Mouse (Mus musculus) heart, postnatal 36 days (tissue): ENCODE measurements around the gene Slc25a11. TPM values are rescaled to one million over a fixed set of nuclear protein-coding genes. Genes with fewer than 3 reads are reported as not detected.

Source experiments
- DNase-seq, 2 experiments: peaks; one replicate each; pipeline ENCODE4 v3.0.0; 2021 to 2022
- intact Hi-C: fragments of 180-260 bp; cut with DNase I; formaldehyde crosslinking; loops from one replicate; pipeline ENCODE4 v1.15.1; 2025
- total RNA-seq, 2 experiments: library from RNA; stranded (reverse); gene quantifications; 2 replicates each; pipeline ENCODE4 v1.2.3; 2021

The Slc25a11 gene
- total RNA-seq, 2 experiments from 2014 or later, result 570 to 607 TPM

DNA sequence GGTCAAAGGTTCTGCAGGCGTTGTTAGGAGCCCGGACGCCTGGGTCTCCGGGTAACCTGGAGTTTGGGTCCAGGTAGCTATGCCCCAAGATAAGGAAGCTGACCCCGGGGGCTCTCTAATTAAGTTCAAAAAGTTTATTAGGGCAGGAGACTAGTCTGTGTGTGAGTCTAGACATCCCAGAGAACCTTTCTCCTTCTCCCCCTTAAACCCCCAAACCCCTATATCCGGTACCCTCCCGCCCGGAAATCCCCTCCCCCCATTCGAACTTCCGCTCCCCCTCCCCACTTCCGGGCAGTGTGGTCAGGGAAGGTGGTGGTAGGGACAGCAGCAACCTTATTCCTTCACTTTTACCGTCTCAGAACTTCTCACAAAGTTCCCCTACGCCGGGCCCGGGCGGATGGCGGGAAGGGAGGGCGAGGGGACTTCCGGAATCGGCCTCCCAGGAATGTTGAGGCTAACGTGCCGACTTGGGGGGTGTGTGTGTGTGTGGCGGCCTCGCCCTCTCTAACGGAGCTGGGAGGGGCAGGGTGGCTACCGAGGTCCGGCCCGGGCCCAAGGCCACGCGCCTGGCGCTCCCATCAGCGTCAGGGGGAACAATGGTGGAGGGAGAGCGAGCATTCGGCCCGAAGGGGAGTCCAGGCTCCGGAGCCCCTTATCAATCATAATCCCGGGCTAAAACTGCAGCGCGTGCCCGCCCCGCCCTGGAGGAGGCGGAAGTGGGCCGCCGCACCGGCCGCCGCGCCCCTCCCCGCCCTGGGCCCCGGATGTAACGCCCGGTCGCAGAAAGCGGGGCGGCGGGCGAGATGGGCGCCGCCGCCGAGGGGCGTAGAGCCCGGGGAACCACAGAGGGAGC is 6.3 kb upstream of the Slc25a11 start:
- DNase-seq, result peak; percentile 71 to 80
- intact Hi-C loops, result loop anchor here (2.0 to 10.0 kb wide), 2 partner anchors 47 to 659 kb away; partner anchors contain the start of genes Gabarap, Inca1, Kif1c and Phf23

DNA sequence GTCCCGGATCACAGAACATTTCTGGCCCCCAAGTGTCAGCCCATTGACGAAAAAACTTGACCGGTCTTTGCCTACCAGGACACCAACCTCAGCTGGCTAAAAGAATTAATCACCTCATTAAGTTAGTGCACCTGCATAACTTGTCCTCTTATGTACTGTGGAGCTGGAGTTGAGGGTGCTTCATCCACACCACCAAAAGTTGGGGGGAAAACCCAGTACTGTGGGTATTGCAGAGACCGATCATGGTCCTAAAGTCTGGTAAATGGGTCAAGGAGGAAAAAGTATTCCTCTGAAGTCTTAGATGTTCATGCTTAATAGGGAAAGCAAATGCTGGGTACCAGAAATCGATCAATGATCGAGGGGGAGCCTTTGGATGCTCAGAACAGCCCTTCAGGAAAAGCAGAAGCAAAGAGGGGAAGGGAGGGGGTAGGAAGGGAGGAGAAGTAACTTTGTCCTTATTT is 5.6 kb upstream of the Slc25a11 start:
- intact Hi-C loops, result loop anchor here (10.0 kb wide), 1 partner anchor 658 kb away; the partner anchor contains the start of genes Gabarap and Phf23
- DNase-seq, result no peak

DNA sequence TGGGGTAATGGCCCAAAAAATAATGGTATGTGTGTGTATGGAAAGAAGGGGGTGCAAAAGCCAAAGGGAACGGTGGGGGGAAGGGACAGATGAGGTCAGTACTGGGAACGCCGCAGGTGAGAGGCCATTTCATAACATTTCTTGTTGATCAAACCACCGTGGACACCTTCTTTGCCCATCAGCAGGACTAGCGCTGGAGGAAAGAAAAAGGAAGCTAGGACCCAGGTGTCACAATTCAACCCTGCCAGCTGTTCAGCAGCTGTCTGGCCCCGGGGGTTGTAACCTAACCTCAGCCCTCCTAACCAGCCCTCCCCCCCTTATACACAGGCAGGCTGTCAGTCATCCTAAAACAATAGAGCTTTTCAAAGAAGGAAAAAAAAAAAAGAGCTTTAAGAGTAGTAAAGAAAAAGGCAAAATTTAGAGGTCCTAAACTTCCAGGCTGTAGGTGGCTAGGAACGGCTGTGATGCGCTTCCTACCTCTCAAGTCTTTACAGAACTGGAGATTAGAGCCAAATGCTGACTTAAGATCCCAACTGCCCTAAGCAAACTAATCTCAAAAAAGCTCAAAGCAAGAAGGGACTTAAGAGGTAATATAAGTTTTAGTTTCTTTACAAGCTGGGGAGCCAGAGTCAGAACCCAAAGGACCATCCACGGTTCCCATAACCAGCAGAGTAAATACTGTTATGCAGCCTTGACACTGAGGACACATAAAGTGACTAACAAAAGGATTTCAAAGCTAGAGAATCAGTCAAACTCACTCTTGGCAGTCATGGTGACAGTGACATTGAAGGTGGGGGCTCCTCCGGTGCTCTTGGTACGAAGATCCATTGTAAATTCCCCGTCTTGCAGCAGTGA is 5.0 kb upstream of the Slc25a11 start:
- intact Hi-C loops, result loop anchor here (10.0 kb wide), 1 partner anchor 657 kb away; the partner anchor contains the start of genes Gabarap and Phf23
- no peak for DNase-seq

GRCm38 (mm10) chr11:70651391-70651790 is 4.1 kb upstream of the Slc25a11 start:
- intact Hi-C loops, result loop anchor here (10.0 kb wide), 1 partner anchor 657 kb away; the partner anchor contains the start of genes Gabarap and Phf23
- DNase-seq, result no peak

DNA sequence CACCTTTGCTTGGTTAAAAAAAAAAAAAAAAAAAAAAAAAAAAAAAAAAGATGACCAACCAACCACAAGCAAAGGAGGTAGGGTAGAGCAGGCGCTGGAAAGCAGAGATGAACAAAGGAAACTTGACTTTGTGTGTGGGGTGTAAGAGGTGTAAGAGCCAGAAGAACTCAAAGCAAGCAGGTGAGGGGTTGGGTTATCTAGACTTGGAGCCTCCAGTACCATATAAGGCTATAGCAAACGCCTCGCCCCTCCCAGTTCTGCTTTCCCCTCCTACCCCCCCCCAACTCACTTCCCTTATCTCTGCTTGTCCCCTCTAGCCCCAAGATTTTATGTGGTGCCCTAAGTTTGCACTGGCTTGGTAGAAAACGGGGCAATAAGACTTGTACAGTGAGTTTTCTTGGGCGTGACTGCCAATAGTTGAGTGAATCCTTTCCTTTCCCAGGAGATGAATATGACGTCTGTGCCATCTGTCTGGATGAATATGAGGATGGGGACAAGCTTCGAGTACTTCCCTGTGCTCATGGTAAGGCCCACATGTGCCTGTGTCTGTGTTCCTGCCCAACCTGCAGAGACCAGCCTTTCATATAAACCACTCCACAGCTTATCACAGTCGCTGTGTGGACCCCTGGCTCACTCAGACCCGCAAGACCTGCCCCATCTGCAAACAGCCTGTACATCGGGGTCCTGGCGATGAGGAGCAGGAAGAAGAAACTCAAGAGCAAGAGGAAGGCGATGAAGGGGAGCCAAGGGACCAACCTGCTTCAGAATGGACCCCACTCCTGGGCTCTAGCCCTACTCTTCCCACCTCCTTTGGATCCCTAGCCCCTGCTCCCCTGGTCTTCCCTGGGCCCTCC is 3.3 kb upstream of the Slc25a11 start:
- DNase-seq, result no peak
- intact Hi-C loops, result loop anchor here (10.0 kb wide), 1 partner anchor 656 kb away; the partner anchor contains the start of genes Gabarap and Phf23

GRCm38 (mm10) chr11:70649185-70649734 is 2.0 kb upstream of the Slc25a11 start:
- DNase-seq, result no peak
- intact Hi-C loops, result loop anchor here (10.0 kb wide), 1 partner anchor 414 kb away; the partner anchor contains the start of genes 0610010K14Rik, Gm21988 and Rnasek

DNA sequence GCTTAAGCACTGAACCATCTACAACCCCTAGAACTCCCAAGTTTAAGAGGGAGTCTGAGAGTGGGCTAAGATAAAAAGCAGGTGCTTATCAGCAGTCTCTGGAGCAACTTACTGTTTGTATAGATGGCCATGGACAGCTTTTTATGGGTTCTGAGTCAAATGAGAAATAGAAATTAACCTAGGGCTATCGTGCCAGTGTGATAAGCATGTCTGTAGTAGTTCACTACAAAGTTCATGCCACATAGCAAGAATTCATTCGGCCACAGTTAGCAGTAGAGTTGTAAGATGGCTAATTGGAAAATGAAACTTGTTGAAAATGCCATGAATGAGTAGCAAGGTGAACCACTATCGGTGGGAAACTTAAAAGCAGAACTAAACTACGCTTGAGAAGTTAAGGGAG is 1.2 kb upstream of the Slc25a11 start:
- intact Hi-C loops, result loop anchor here (10.0 kb wide), 1 partner anchor 414 kb away; the partner anchor contains the start of genes 0610010K14Rik, Gm21988 and Rnasek
- DNase-seq, result no peak

DNA sequence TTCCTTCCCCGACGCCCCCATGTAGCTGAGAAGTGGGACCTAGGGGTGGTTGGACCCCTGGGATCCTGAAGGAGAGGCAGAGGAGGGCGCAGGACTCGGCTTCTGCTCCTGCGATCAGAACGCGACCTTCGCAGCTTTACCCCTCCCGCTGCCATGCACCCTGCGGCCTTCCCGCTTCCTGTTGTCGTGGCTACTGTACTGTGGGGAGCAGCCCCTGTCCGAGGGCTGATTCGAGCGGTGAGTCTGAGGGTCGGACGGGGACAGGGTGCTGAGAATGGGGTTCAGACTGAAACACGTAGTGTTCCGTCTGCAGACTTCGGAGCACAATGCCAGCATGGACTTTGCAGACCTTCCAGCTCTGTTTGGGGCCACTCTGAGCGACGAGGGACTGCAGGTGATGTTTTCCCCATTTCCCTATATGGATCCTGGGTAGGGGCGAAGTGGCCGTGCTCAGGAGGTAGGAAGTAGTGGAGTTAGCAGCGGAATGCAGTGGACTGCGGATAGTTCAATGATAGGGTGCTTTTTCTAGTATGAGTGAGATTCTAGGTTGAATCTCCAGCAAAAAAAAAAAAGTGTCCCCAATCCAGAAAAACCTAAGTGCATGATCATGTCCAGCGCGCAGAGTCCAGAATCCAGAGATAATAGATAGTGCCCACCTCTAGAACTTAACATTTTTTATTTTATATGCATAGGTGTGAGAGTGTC is 589 bp upstream of the Slc25a11 start:
- DNase-seq, result peak in 1 of 2 experiments; percentile 40

GRCm38 (mm10) chr11:70646259-70646555 is 1.1 kb downstream of the Slc25a11 start:
- no peak for DNase-seq
- intact Hi-C loops, result loop anchor here (10.0 kb wide), 1 partner anchor 411 kb away; the partner anchor contains the start of genes 0610010K14Rik, Gm21988 and Rnasek

More for the DNA sequence above, 589 bp upstream of the Slc25a11 start:
- intact Hi-C loops, result loop anchor here (10.0 kb wide), 1 partner anchor 413 kb away; the partner anchor contains the start of genes 0610010K14Rik, Gm21988 and Rnasek

GRCm38 (mm10) chr11:70645461-70646258 is 1.6 kb downstream of the Slc25a11 start:
- no peak for DNase-seq
- intact Hi-C loops, result loop anchor here (10.0 kb wide), 1 partner anchor 411 kb away; the partner anchor contains the start of genes 0610010K14Rik, Gm21988 and Rnasek

DNA sequence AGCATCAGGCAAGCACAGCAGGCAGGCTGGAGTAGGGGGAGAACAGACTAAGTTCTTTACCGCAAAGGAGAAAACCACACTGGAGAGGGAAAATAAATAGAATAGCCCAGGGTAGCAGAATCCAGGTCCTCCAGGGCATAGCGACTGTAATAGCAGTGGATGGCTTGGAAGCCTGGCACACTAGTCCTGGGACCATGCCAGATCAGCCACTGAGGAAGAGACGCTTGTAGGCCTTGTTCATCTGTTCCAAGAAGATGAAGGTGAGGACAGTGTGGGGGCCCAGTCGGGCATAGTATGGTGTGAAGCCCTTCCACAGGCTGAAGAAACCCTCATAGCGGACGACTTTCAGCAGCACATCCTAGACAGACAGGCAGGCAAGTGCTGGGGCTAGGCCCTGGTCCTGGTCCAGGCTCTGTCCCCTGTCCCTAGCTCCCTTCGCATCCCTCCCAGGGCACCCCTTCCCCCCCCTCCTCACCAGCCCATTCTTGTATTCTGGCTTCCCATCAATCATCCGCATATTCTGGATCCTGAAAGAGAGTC is 2.6 kb downstream of the Slc25a11 start:
- DNase-seq, result no peak
- intact Hi-C loops, result loop anchor here (10.0 kb wide), 1 partner anchor 410 kb away; the partner anchor contains the start of genes 0610010K14Rik, Gm21988 and Rnasek

GRCm38 (mm10) chr11:70643051-70643450 is 4.2 kb downstream of the Slc25a11 start:
- DNase-seq, result no peak
- intact Hi-C loops, result loop anchor here (10.0 kb wide), 1 partner anchor 408 kb away; the partner anchor contains the start of genes 0610010K14Rik, Gm21988 and Rnasek

- intact Hi-C loops, result loop anchor here (10.0 kb wide), 1 partner anchor 406 kb away; the partner anchor contains the start of genes 0610010K14Rik, Gm21988 and Rnasek
- DNase-seq, result no peak
Measured at GRCm38 (mm10) chr11:70641241-70641640, 6.0 kb downstream of the Slc25a11 start.

DNA sequence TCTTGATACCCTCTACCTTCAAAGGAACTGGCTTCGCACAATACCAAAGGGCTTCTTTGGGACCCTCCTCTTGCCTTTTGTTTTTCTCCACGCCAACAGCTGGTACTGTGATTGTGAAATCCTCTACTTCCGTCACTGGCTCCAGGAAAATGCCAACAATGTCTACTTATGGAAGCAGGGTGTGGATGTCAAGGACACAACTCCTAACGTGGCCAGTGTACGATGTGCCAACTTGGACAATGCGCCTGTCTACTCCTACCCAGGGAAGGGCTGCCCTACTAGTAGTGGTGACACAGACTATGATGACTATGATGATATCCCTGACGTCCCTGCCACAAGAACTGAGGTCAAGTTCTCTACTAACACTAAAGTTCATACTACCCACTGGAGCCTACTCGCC is 7.3 kb downstream of the Slc25a11 start:
- intact Hi-C loops, result loop anchor here (10.0 kb wide), 1 partner anchor 405 kb away; the partner anchor contains the start of genes 0610010K14Rik, Gm21988 and Rnasek
- DNase-seq, result no peak

DNA sequence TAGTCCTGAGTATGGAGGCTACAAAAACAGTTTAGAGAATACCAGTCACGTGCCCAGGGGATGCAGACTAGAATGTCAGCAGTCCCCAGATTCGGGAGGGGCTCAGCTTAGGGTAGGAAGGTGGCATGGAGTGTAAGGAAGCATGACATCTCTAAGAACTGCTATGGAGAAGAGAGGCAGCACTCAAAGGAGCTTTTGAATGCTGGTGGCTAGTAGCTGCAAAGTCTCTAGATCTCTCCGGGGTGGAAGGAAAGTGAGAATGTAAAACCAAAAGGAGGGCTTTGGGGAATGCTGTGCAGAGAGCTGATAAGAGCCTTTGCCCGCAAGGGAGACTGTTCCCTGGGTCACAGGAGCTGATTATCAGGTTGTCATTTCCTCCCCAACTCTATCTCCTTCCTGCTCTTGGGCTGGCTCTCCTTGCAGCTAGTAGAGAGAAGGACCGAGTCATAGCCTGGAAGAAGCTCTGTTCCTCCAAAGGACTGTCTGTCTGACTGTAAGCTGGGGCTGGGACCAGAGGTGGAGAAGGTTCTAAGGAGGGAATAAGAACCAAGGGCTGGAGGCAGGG is 8.5 kb downstream of the Slc25a11 start, which contains the start of gene Gp1ba:
Gene Gp1ba, plus strand, starts transcription at position 409 of the 565 bp plus-strand sequence.
- intact Hi-C loops, result no loop called here
- DNase-seq, result no peak

DNA sequence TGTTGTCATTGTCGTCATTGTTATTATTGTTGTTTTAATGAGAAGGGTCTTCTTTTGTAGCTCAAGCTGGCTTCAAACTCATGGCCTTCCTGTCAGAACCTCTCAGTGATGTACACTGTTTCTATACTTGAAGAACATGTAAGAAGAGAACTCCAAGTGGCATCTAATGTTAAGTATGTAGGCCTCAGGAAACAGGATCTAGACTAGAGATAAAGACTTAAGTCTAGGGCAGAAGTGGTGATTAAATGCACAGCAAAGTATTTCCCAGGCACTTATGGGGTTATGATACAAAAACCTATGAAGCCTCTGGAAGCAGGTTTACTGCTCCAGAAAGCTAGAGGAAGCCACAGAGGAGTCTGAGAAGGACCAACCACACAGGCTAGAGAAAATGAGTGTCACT is 9.0 kb downstream of the Slc25a11 start:
- no peak for DNase-seq
- intact Hi-C loops, result no loop called here

- DNase-seq, result no peak
- intact Hi-C loops, result no loop called here
Measured at GRCm38 (mm10) chr11:70637764-70638163, 9.5 kb downstream of the Slc25a11 start.
